Mouse (Mus musculus): ENCODE data around the gene Amy1. TPM values are rescaled to one million over a fixed set of nuclear protein-coding genes. Genes with fewer than 3 reads are reported as not detected.
A peak's percentile ranks its signal among the peaks of the same experiment; 100 is the strongest.
"Not testable (repeated sequence)": the region's sequence is repeated elsewhere in the genome, so short reads cannot be mapped to it uniquely, and the experiment has no call there.

The Amy1 gene
- 57.2 and 61.9 TPM in 2 replicates for total RNA-seq (2021)
- long read RNA-seq, transcript Amy1-202 (11 exons, 1,771 nt), result major isoform, 242 of 273 reads
- long read RNA-seq, partial matches to known transcripts, result 8 of 273 reads
- long read RNA-seq, other reads (novel, unspliced or antisense), result 20 of 273 reads

GRCm38 (mm10) chr3:113606599-113606998, at the start of gene Amy1:
Gene Amy1 (minus strand): TSS chr3:113606699.
- DNase-seq, result no peak

- no peak for DNase-seq
Measured at GRCm38 (mm10) chr3:113654335-113654734, 47.8 kb upstream of the Amy1 start.

GRCm38 (mm10) chr3:113651386-113651785, 44.9 kb upstream of the Amy1 start:
- DNase-seq, result not testable (repeated sequence)

- DNase-seq, result no peak
Measured at GRCm38 (mm10) chr3:113639545-113639944, 33.0 kb upstream of the Amy1 start.

GRCm38 (mm10) chr3:113634220-113634619, 27.7 kb upstream of the Amy1 start:
- DNase-seq, result no peak

- DNase-seq, result no peak
Measured at GRCm38 (mm10) chr3:113631611-113632010, 25.1 kb upstream of the Amy1 start.

- no peak for DNase-seq
Measured at GRCm38 (mm10) chr3:113630564-113630963, 24.1 kb upstream of the Amy1 start.

GRCm38 (mm10) chr3:113629606-113630359, 23.3 kb upstream of the Amy1 start, which contains the start of gene Rnpc3:
Gene Rnpc3 (minus strand): TSS chr3:113630149.
- DNase-seq, result peak; percentile 97

- DNase-seq, result no peak
Measured at GRCm38 (mm10) chr3:113590844-113591243, 15.7 kb downstream of the Amy1 start.

- peak; percentile 10 for DNase-seq
Measured at GRCm38 (mm10) chr3:113574578-113574977, 31.9 kb downstream of the Amy1 start.

- no peak for DNase-seq
Measured at GRCm38 (mm10) chr3:113574138-113574537, 32.4 kb downstream of the Amy1 start.

- DNase-seq, result no peak
Measured at GRCm38 (mm10) chr3:113572158-113572557, 34.3 kb downstream of the Amy1 start.

GRCm38 (mm10) chr3:113539692-113540091, 66.8 kb downstream of the Amy1 start:
- no peak for DNase-seq

GRCm38 (mm10) chr3:113532328-113532727, 74.2 kb downstream of the Amy1 start, which contains the start of gene Amy2a1:
Gene Amy2a1 (minus strand): TSS chr3:113532428.
- not testable (repeated sequence) for DNase-seq

Other genes with a start within 250 kb of the Amy1 start
- not detected in 2 replicates for gene Amy2a1, start 74.3 kb downstream of the Amy1 start, total RNA-seq (2021)
- gene Rnpc3, start 23.4 kb upstream of the Amy1 start, total RNA-seq (2021), result 29.5 and 34.5 TPM in 2 replicates